Mouse (Mus musculus): ENCODE results near the gene Gm28305. TPM values are rescaled to one million over a fixed set of nuclear protein-coding genes. Genes with fewer than 3 reads are reported as not detected.

Gene Gm28305
- total RNA-seq (2021): not detected

DNA sequence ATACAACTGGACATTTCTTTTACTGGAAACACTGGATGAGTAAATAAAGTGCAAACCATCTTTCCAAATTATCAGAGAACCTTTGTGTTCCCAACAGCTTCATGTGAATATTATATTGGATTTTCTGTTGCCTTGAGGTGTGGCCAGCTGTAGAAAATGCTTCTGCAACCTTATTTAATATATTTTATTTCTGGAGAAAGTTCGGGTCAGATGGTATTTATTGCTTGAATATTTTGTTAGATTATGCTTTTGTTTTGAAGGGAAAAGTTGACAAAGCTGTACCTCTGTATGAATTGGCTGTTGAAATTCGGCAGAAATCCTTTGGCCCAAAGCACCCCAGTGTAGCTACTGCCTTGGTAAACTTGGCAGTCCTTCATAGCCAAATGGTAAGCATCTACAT is at the start of gene Gm28305:
Gene Gm28305, plus strand, starts transcription at position 301 of the 400 bp plus-strand sequence.
- intact Hi-C loops (cut with DNase I): no loop called here
- DNase-seq (ENCODE audit: low spot score in 2 of 2): no peak

DNA sequence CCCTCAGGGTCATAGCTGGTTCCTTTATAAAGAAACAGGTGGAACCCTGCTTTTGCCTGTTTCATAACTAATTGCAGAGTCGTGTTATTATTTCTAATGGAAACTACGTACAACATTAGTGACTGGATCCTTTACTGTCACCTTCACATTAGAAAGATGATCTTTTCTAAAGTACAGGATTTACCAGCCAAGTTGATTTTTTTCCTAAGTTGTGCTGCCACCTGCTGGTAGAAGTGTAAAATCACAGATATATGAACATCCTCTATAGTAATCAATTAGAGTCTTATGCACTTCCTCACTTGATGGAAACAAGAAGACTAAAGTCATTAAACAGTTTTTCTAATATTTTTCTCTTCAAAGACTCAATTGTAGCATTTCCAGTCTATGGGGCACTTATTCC is 44.0 kb upstream of the Gm28305 start:
- intact Hi-C loops (cut with DNase I): loop anchor here (2.0 kb wide), 3 partner anchors 238 to 506 kb away; no protein-coding TSS in a partner anchor
- DNase-seq (ENCODE audit: low spot score in 2 of 2): no peak

DNA sequence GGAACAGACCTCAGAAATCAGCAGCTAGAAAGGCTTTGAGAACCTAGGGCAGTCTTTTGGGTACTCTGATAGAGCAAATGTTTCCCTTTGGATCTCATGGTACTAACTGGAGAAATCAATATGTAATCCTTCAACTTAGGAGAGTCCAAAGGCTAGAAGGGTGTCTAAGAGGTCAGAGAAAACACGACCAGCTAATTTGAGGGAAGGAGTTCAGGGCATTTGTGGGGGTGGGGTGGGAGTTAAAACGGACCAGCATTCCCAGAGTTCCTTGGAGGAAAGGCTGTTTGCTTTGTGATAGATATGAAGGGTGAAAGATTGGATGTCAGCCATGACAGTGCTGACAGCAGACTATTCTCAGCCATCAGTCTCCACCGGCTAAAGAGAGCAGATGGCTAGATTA is 39.9 kb upstream of the Gm28305 start:
- intact Hi-C loops (cut with DNase I): loop anchor here (10.0 kb wide), 1 partner anchor 636 kb away; the partner anchor contains the start of gene Cdv3
- DNase-seq (ENCODE audit: low spot score in 2 of 2): no peak

DNA sequence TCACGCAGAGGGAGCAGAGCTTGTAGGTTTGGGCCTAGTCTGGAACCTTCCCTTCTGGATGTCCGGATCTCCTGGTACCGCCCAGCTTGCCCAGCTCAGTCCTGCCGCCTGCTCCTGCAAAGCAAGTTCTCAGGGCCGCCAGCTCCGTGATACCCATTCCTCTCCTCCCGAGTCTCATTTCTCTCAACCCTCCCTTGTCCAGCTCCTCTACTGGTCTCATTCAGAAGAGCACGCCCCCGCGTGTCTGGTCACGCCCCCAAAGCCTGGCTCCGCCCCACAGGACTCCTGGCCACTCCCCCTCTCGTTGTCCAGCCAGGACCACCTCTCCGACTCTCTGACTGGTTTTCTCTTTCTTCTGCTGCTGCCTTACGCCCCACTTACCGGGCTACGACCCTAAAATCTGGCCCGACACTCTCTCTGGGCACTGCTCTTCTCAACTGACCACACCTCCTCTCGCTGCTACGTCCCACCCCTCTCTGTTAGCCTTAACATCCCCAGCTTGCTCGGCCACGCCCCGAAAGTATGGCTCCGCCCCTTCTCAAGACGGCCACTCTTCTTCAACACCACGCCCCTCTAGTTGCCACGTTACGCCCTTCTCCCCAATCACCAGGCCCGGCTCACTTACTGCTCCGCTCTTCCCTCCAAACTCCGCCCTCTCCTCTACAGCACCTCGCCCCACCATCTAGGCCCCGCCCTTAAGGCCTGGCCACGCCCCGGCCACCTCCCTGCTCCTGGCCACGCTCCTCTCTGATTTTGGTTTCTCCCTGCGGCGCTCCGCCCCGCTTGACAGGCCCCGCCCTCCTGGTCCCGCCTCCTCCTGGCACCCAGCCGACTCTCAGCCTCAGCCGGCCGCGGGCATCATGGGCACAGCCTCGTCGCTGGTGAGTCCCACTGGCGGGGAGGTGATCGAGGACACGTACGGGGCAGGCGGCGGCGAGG is 38.3 kb upstream of the Gm28305 start, which contains the start of gene Nphp3:
Gene Nphp3, plus strand, starts transcription at position 624 of the 939 bp plus-strand sequence.
- intact Hi-C loops (cut with DNase I): loop anchor here (10.0 kb wide), 1 partner anchor 637 kb away; the partner anchor contains the start of gene Cdv3
- peak; percentile 98 for DNase-seq (ENCODE audit: low spot score in 2 of 2)

DNA sequence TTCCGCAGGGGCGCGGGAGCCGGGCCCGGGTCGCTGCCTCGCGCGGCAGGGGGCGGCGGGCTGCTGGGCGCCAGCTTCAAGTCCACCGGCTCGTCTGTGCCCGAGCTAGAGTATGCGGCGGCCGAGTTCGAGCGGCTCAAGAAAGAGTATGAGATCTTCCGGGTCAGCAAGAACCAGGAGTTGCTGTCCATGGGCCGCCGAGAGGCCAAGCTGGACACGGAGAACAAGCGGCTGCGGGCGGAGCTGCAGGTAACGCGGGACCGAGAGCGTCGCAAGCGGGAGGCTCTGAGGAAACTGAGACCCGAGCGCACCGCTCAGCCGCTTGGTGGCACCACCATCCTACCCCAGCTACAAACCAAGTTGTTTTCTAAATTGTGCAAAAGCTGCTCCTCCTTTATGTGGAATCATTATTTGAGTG is 37.5 kb upstream of the Gm28305 start:
- intact Hi-C loops (cut with DNase I): loop anchor here (10.0 kb wide), 1 partner anchor 638 kb away; the partner anchor contains the start of gene Cdv3

DNA sequence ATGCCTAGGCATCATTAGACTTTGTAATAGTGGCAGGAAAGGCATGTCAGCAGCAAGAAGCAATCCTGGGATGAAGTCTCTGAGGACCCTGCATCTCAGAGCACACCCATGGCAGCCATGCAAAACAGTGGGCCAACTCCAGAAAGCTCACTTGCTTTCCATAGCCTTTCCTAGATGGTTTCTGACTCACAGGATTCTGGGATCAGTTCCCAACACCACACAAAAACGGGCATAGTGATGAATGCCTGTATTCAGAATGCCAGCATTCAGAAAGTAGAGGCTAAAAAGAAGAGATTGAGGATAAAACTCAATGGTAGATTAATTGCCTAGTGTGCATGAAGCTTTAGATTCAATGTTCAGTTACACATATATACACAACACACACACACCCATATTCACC is 25.9 kb upstream of the Gm28305 start:
- intact Hi-C loops (cut with DNase I): no loop called here
- no peak for DNase-seq (ENCODE audit: low spot score in 2 of 2)

More for the DNA sequence above, 37.5 kb upstream of the Gm28305 start:
- no peak for DNase-seq (ENCODE audit: low spot score in 2 of 2)

DNA sequence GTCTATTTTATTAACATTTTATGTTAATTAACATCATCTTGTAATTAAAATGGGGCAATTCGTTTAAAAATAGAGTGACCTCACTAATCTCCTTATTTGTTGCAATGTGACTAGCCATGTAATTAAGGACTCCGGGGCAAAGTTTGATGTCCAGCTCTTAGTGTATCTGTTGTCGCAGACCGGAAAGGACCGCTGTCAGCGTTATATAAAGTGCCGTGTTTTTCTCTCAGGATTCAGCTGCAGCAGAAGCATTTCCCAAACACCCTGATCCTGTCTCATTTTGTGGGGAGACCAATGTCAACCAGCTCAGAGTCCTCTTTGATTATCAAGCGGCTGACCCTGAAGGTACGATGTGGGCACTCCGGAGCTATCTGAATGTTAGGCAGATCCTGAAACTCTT is 19.4 kb upstream of the Gm28305 start:
- no peak for DNase-seq (ENCODE audit: low spot score in 2 of 2)
- intact Hi-C loops (cut with DNase I): no loop called here

DNA sequence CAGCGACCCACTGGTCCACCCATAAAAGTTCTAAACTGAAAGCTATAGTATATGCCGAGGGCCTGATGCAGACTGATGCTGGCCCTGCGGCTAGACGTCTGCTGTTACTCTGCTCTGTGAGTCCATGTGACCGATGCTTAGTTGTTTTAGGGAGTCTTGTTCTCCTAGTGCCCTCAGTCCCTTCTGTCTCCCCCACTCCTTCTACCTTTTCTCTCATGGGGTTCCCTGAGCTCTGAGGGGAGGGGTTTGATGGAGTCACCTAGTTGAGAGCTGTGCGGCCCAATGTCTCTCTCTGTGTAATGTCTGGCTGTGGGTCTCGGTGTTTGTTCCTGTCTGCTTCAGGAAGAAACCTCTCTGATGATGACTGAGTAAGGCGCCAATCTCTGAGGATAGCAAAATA is 13.3 kb upstream of the Gm28305 start:
- intact Hi-C loops (cut with DNase I): no loop called here
- DNase-seq (ENCODE audit: low spot score in 2 of 2): no peak

DNA sequence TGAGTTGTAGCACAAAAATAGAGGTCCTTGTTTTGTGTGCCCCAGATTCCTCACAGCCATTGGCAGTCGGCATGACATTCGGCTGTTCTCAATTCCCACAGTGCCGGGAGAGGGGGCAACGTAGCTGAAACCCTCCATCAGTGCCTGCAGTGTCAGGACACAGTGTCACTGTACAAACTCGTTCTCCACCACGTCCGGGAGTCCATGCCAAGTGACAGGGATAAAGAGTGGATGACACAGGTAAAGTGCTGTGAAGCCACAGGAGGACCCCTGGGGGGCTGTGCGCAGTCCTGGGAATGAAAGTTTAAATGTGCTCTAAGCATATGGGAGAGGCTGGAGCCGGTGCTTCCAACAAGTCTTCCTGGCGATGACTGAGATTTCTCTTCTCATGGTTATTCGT is 10.6 kb upstream of the Gm28305 start:
- intact Hi-C loops (cut with DNase I): no loop called here
- no peak for DNase-seq (ENCODE audit: low spot score in 2 of 2)

DNA sequence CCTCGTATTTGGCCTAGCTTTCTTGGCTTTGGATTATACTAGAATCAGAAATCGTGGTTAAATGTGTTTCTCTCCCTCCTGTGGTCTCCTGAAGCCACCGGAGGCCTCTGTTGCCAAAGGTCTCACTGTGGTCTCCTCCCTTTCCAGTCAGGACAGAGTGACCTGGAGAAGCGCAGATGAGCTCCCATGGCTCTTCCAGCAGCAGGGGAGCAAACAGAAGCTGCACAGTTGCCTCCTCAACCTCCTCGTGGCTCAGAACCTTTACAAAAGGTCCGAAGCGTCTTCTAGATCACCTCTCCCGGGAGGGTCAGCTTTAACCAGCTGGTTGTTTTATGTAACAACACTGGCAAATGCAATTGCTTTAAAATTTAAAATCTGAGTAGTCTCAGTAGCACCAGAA is 6.2 kb upstream of the Gm28305 start:
- intact Hi-C loops (cut with DNase I): no loop called here
- DNase-seq (ENCODE audit: low spot score in 2 of 2): no peak

DNA sequence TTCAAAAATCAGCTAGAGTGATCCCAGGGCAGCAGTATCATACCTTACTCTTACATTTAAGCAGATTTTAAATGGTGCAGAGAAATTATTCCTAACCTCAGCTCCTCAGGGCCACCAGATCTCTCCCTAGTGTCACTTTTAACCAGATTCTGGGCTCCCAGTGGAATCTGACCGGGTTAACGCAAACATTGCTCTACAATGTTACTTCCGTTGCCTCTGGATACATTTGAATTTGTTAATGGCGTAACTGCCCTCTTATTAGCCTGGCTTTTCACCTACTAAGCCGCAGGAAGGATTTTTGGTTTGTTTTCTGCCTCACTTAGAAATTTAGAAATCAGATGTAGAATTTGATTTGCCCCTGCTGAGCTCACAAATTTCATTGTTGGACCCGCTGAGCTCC is 5.7 kb upstream of the Gm28305 start:
- intact Hi-C loops (cut with DNase I): no loop called here
- no peak for DNase-seq (ENCODE audit: low spot score in 2 of 2)

DNA sequence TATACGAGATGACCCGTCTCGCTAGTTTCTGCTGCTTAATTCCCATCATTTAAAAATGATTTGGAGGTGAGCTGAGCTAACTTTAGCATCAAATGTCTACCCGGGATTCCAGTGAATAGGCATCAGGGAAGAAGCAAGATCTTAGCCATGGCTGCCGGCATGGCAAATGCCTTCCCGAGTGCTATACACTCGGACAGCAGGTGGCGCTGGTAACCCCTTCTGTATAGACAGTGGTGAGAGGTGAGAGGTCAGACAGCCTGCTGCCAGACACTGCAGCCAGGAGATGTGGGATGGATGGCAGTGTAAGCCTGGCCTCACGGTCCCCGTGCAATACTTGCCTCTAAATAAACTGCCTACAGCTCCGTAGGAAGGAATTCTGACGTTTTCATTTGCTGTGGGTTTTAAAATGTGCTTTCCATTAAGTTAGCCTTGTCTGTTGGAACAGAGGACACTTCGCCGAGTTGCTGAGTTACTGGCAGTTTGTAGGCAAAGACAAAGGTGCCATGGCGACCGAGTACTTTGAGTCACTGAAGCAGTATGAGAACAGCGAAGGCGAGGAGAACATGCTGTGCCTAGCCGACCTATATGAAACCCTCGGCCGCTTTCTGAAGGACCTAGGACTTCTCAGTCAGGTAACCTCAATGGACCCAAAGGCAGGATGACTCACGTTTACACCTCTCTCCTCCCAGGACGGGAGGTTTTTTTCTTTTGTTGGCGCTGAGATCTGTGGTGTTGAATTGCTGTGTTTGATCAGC is 5.0 kb upstream of the Gm28305 start:
- intact Hi-C loops (cut with DNase I): no loop called here

DNA sequence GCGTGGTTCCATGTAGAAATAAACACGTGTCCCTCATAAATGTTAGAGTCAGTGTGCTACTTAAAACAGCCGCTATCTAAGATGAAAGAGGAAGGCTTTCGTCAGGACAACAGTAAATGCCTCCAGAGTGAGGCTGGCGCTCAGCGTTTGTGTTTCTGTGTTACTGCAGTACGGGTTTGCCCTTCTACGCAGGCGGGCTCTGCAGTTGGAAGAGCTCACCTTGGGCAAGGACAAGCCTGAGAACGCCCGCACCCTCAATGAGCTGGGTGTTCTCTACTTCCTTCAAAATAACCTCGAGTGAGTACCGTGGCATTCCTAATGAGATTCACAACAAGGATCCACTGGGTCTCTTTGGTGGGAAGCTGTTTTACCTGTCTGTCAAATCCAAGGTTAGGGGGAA is 2.2 kb upstream of the Gm28305 start:
- intact Hi-C loops (cut with DNase I): no loop called here
- DNase-seq (ENCODE audit: low spot score in 2 of 2): no peak

More for the DNA sequence above, 5.0 kb upstream of the Gm28305 start:
- peak; percentile 56 to 67 for DNase-seq (ENCODE audit: low spot score in 2 of 2)

DNA sequence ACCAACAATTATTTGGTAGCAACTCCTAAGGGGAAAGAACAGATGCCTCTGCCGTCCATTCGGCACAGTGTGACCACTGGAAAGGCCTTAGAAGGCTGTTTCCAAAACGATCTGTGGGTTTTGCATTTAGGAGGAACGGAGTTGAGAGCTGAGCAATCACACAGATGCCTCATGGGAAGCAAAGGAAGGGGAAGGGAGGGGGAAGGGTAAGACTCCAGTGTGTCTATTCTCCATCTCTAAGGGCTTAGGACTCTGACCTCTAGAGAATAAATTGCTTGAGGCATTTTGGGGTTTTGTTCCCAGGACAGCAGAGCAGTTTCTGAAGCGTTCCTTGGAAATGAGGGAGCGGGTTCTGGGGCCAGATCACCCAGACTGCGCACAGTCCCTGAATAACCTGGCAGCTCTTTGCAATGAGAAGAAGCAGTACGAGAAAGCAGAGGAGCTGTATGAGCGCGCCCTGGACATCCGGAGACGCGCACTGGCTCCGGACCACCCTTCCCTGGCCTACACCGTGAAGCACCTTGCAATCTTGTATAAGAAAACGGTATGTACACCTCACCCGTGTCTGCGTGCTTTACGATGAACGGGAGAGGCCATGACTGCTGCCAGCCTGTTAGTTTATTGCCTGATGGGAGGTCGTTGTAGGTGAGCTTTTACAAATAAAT is 1.3 kb upstream of the Gm28305 start:
- intact Hi-C loops (cut with DNase I): no loop called here
- no peak for DNase-seq (ENCODE audit: low spot score in 2 of 2)

DNA sequence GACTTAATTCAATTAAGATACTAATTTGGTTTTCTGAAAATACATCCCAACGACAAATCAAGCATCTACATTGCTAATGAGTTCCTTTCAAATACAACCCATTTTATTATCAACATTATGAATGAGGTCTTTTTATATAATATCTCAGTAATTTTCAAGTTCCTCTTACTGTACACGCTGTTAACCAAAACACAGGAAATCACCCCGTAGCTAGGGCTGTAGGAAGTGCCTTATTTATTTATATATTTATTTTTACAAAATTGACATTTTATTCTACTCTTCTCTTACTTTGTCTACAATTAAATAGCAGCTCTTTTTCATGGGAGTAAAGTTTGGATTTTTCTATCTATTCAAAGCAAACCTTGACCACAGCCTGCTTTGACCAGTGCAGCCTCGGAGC is 720 bp upstream of the Gm28305 start:
- intact Hi-C loops (cut with DNase I): no loop called here
- DNase-seq (ENCODE audit: low spot score in 2 of 2): no peak

DNA sequence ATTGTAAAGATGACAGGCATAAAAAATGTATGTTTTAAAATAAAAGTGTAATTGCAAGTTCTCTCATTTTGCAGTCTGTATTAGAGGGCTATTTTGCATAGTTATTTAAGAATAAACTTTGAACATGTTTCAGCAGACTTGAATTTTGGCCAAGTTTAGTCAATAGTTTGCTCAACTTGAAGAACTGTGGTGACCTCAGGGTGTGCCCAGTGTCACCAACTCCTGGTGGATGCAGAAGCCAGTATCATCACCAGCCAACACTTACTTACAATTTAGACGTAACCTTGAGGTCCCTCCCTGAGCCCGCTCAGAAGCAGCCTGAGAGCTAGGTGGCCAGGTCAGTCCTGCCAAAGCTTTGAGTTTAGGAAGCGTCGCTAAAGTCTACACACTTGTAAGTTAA is 3.2 kb downstream of the Gm28305 start:
- intact Hi-C loops (cut with DNase I): no loop called here
- DNase-seq (ENCODE audit: low spot score in 2 of 2): no peak

DNA sequence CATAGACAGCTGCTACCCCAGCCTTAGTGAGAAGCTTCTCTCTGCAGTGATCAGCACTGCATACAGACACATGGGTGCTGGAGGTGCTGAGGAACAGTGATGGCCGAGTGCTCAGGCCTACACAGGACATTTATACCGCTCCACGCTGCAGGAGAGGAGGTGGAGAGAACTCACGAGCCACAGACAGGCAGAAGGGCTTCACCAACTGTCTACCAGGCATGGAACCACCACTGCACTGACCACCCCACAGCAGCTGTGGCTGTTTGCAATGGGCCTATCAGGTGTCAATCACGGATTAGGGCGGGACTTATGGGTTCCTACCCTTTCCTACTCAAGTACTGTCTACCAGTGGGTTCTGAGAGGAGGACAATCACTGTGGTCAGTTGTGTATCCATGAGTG is 10.6 kb downstream of the Gm28305 start:
- intact Hi-C loops (cut with DNase I): no loop called here
- DNase-seq (ENCODE audit: low spot score in 2 of 2): no peak

DNA sequence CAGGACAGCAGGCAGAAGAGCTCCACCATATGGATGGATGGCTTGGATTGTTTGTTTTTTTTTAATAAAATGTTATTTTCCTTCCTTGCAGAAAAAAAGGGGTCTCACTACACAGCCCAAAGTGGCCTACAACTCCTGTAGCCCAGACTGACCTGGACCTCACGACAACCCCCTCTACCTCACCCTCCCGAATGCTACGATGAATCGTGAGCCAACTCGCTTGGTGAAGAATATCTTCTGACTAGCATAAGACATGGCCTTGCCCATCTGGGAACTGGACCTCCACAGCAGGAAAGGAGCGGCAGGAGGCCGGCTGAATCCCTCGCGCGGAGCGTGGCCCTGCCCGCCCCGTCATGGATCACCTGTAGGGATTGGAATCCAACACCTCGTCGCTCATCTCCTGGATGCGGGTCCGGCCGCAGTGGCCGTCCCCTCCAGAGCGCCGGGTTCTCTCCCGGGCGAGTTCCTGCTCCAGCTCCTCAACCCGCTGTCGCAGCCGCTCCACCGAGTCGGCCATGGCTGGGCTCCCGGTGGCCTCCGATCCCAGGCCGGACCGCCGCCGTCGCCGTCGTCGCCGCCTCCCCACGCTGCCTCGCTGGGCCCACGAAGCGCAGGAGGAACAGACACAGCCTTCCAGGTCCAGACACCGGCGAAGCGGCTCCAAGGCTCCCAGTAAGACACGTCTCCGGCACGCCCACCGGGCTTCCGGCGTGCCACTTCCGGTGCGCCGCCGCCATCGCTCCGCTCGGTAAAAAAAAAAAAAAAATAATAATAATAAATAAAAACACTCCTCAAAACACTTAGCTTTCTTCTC is 22.2 kb downstream of the Gm28305 start, which contains the start of gene Uba5:
Gene Uba5, minus strand, starts transcription at position 705 of the 814 bp plus-strand sequence.
- peak; percentile 78 to 79 for DNase-seq (ENCODE audit: low spot score in 2 of 2)
- intact Hi-C loops (cut with DNase I): no loop called here

All from left cerebral cortex, postnatal 36 days (tissue).